Mouse (Mus musculus): ENCODE results near the gene Lekr1. TPM values are rescaled to one million over a fixed set of nuclear protein-coding genes. Genes with fewer than 3 reads are reported as not detected.

The Lekr1 gene
- polyA plus RNA-seq, 1 experiment from 2014 or later, result 7.8 TPM

GRCm38 (mm10) chr3:65790076-65790685, 124.2 kb downstream of the Lekr1 start:
- Histone ChIP-seq H3K27me3 (no peaks in the 10 kb centered on the region), H3K4me2 (replicated peaks) (no peak overlapping the region), H3K36me3 (no peaks in the 10 kb centered on the region), H3K9me3 (no peaks in the 10 kb centered on the region), H3K27ac (no peak overlapping the region), H3K4me1 (0 out of 2 replicates have a peak, but pooled peaks cover 4% of the 10 kb centered on the region), H3K9ac (no peak overlapping the region), H3K4me3 (no peak overlapping the region)
- 49% methylated on average over 3 of the region's 3 CpGs for WGBS
- no peak for ATAC-seq (ENCODE audit: low FRiP score, low read depth)

GRCm38 (mm10) chr3:65793561-65793960, 127.5 kb downstream of the Lekr1 start:
- H3K9ac ChIP-seq, result no peak overlapping the region
- WGBS, result 63% methylated on average over 4 of the region's 4 CpGs
- ATAC-seq (ENCODE audit: low FRiP score, low read depth), result no peak

GRCm38 (mm10) chr3:65794711-65795110, 128.7 kb downstream of the Lekr1 start:
- Histone ChIP-seq H3K4me3 (no peak overlapping the region), H3K9ac (no peak overlapping the region), H3K4me2 (replicated peaks) (no peak overlapping the region), H3K4me1 (0 out of 2 replicates have a peak, but pooled peaks cover 4% of the 10 kb centered on the region), H3K36me3 (no peaks in the 10 kb centered on the region), H3K27ac (no peak overlapping the region), H3K9me3 (0 out of 2 replicates have a peak, but pooled peaks cover 4% of the 10 kb centered on the region), H3K27me3 (no peaks in the 10 kb centered on the region)
- no peak for ATAC-seq (ENCODE audit: low FRiP score, low read depth)
- 98% methylated on average over 2 of the region's 2 CpGs for WGBS

More at GRCm38 (mm10) chr3:65793561-65793960, 127.5 kb downstream of the Lekr1 start:
- Histone ChIP-seq H3K9me3 (0 out of 2 replicates have a peak, but pooled peaks cover 4% of the 10 kb centered on the region), H3K27ac (no peak overlapping the region), H3K27me3 (no peaks in the 10 kb centered on the region), H3K4me1 (0 out of 2 replicates have a peak, but pooled peaks cover 4% of the 10 kb centered on the region), H3K36me3 (no peaks in the 10 kb centered on the region), H3K4me2 (replicated peaks) (no peak overlapping the region), H3K4me3 (no peak overlapping the region)

GRCm38 (mm10) chr3:65797345-65798137, 131.5 kb downstream of the Lekr1 start:
- H3K9me3 ChIP-seq, result 0 out of 2 replicates have a peak, but pooled peaks cover 4% of the 10 kb centered on the region
- H3K27ac ChIP-seq, result no peak overlapping the region
- 0 out of 2 replicates have a peak, but pooled peaks cover 4% of the 10 kb centered on the region for H3K4me1 ChIP-seq
- WGBS, result 90% methylated on average over 5 of the region's 5 CpGs
- H3K4me3 ChIP-seq, result no peak overlapping the region
- no peaks in the 10 kb centered on the region for H3K27me3 ChIP-seq
- H3K9ac ChIP-seq, result no peak overlapping the region
- no peak for ATAC-seq (ENCODE audit: low FRiP score, low read depth)
- no peaks in the 10 kb centered on the region for H3K36me3 ChIP-seq
- H3K4me2 ChIP-seq (replicated peaks), result no peak overlapping the region

- Histone ChIP-seq H3K27ac (no peak overlapping the region), H3K4me2 (replicated peaks) (no peak overlapping the region), H3K9me3 (0 out of 2 replicates have a peak, but pooled peaks cover 4% of the 10 kb centered on the region), H3K4me1 (peaks cover 4% of the 10 kb centered on the region; the same call in 1 of the 2 replicates), H3K4me3 (no peak overlapping the region), H3K9ac (no peak overlapping the region), H3K36me3 (no peaks in the 10 kb centered on the region), H3K27me3 (no peaks in the 10 kb centered on the region)
- WGBS, result 70% methylated on average over 4 of the region's 4 CpGs
- ATAC-seq (ENCODE audit: low FRiP score, low read depth), result no peak
Measured at GRCm38 (mm10) chr3:65800962-65801361, 134.9 kb downstream of the Lekr1 start.

- no peak for ATAC-seq (ENCODE audit: low FRiP score, low read depth)
- 88% methylated on average over 5 of the region's 5 CpGs for WGBS
- 0 out of 2 replicates have a peak, but pooled peaks cover 2% of the 10 kb centered on the region for H3K9me3 ChIP-seq
- no peak overlapping the region for H3K9ac ChIP-seq
- no peak overlapping the region for H3K4me3 ChIP-seq
- no peak overlapping the region for H3K27ac ChIP-seq
- no peaks in the 10 kb centered on the region for H3K27me3 ChIP-seq
- H3K4me2 ChIP-seq (replicated peaks), result no peak overlapping the region
- H3K4me1 ChIP-seq, result peaks cover 4% of the 10 kb centered on the region; the same call in 1 of the 2 replicates
- H3K36me3 ChIP-seq, result no peaks in the 10 kb centered on the region
Measured at GRCm38 (mm10) chr3:65802185-65802584, 136.2 kb downstream of the Lekr1 start.

- Histone ChIP-seq H3K4me1 (peaks cover 4% of the 10 kb centered on the region; the same call in 1 of the 2 replicates), H3K36me3 (no peaks in the 10 kb centered on the region)
Measured at GRCm38 (mm10) chr3:65802868-65803267, 136.8 kb downstream of the Lekr1 start.

GRCm38 (mm10) chr3:65814881-65815280, 148.9 kb downstream of the Lekr1 start:
- H3K27me3 ChIP-seq, result no peaks in the 10 kb centered on the region
- H3K36me3 ChIP-seq, result no peaks in the 10 kb centered on the region
- H3K9ac ChIP-seq, result no peak overlapping the region
- peak; percentile 66 for ATAC-seq (ENCODE audit: low FRiP score, low read depth)
- peaks cover 22% of the 10 kb centered on the region for H3K4me1 ChIP-seq
- WGBS, result 55% methylated on average over 6 of the region's 6 CpGs
- no peaks in the 10 kb centered on the region for H3K9me3 ChIP-seq
- 0 out of 2 replicates have a peak overlapping the region, but pooled peaks have one; percentile 15 for H3K27ac ChIP-seq
- H3K4me2 ChIP-seq (replicated peaks), result no peak overlapping the region
- no peak overlapping the region for H3K4me3 ChIP-seq

More at GRCm38 (mm10) chr3:65802868-65803267, 136.8 kb downstream of the Lekr1 start:
- H3K4me2 ChIP-seq (replicated peaks), result no peak overlapping the region
- no peaks in the 10 kb centered on the region for H3K9me3 ChIP-seq
- H3K27me3 ChIP-seq, result no peaks in the 10 kb centered on the region
- 43% methylated on average over 5 of the region's 5 CpGs for WGBS
- no peak overlapping the region for H3K4me3 ChIP-seq
- no peak overlapping the region for H3K9ac ChIP-seq
- no peak overlapping the region for H3K27ac ChIP-seq
- no peak for ATAC-seq (ENCODE audit: low FRiP score, low read depth)

GRCm38 (mm10) chr3:65816012-65816411, 150.0 kb downstream of the Lekr1 start:
- Histone ChIP-seq H3K27me3 (no peaks in the 10 kb centered on the region), H3K4me2 (replicated peaks) (no peak overlapping the region), H3K36me3 (no peaks in the 10 kb centered on the region), H3K27ac (no peak overlapping the region), H3K9me3 (no peaks in the 10 kb centered on the region), H3K4me1 (peaks cover 29% of the 10 kb centered on the region), H3K4me3 (no peak overlapping the region), H3K9ac (no peak overlapping the region)
- no peak for ATAC-seq (ENCODE audit: low FRiP score, low read depth)
- 82% methylated on average over 10 of the region's 10 CpGs for WGBS

- Histone ChIP-seq H3K4me2 (replicated peaks) (no peak overlapping the region), H3K4me1 (peaks cover 29% of the 10 kb centered on the region), H3K4me3 (no peak overlapping the region), H3K27me3 (no peaks in the 10 kb centered on the region), H3K9ac (no peak overlapping the region), H3K27ac (no peak overlapping the region), H3K36me3 (no peaks in the 10 kb centered on the region), H3K9me3 (no peaks in the 10 kb centered on the region)
- ATAC-seq (ENCODE audit: low FRiP score, low read depth), result no peak
- 63% methylated on average over 4 of the region's 4 CpGs for WGBS
Measured at GRCm38 (mm10) chr3:65818597-65818996, 152.6 kb downstream of the Lekr1 start.

GRCm38 (mm10) chr3:65819841-65820240, 153.8 kb downstream of the Lekr1 start:
- peak; percentile 54; the same call in 1 of the 2 replicates for ATAC-seq (ENCODE audit: low FRiP score, low read depth)
- H3K27ac ChIP-seq, result peak overlapping the region; percentile 44; the same call in 1 of the 2 replicates
- H3K27me3 ChIP-seq, result no peaks in the 10 kb centered on the region

GRCm38 (mm10) chr3:65824886-65825285, 158.9 kb downstream of the Lekr1 start:
- no peak for ATAC-seq (ENCODE audit: low FRiP score, low read depth)

More at GRCm38 (mm10) chr3:65819841-65820240, 153.8 kb downstream of the Lekr1 start:
- H3K9me3 ChIP-seq, result no peaks in the 10 kb centered on the region
- H3K4me3 ChIP-seq, result no peak overlapping the region
- H3K4me1 ChIP-seq, result peaks cover 26% of the 10 kb centered on the region
- H3K9ac ChIP-seq, result no peak overlapping the region
- no peak overlapping the region for H3K4me2 ChIP-seq (replicated peaks)
- H3K36me3 ChIP-seq, result no peaks in the 10 kb centered on the region
- WGBS, result 25% methylated on average over 6 of the region's 6 CpGs

More at GRCm38 (mm10) chr3:65824886-65825285, 158.9 kb downstream of the Lekr1 start:
- H3K27me3 ChIP-seq, result no peaks in the 10 kb centered on the region
- no peak overlapping the region for H3K9ac ChIP-seq
- no peak overlapping the region for H3K4me3 ChIP-seq
- no peaks in the 10 kb centered on the region for H3K9me3 ChIP-seq
- H3K4me1 ChIP-seq, result peaks cover 29% of the 10 kb centered on the region
- WGBS, result 43% methylated on average over 3 of the region's 3 CpGs
- no peaks in the 10 kb centered on the region for H3K36me3 ChIP-seq
- no peak overlapping the region for H3K27ac ChIP-seq
- H3K4me2 ChIP-seq (replicated peaks), result no peak overlapping the region

All from limb, embryonic 13.5 days (tissue).